Mouse (Mus musculus): ENCODE results near the gene Arl11. TPM values are rescaled to one million over a fixed set of nuclear protein-coding genes. Genes with fewer than 3 reads are reported as not detected.

The Arl11 gene
- 0.61 and 0.94 TPM in 2 replicates for polyA plus RNA-seq (2015; fragmentation: Nextera tagmentation; extraction: Ambion mirVana)

DNA sequence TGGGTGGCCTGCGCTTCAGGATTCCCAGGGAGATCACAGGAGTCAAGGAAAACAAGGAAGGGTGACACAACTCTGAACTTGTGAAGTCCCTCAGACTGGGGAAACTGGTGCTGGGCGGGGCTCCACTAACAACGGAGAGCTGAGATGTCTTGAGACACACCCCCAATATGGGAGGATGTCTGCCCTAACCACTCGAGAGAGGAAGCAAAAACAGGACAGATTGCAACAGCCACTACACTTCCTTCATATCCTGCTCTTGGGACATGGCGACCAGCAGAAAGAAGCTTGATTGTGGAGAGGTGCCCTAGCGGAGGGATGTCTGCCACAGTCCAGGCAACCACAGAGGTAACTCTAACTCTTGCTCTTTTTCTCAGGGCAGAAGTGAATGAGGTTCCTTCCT is at the start of gene Arl11:
Gene Arl11, plus strand, starts transcription at position 161 of the 400 bp plus-strand sequence.

DNA sequence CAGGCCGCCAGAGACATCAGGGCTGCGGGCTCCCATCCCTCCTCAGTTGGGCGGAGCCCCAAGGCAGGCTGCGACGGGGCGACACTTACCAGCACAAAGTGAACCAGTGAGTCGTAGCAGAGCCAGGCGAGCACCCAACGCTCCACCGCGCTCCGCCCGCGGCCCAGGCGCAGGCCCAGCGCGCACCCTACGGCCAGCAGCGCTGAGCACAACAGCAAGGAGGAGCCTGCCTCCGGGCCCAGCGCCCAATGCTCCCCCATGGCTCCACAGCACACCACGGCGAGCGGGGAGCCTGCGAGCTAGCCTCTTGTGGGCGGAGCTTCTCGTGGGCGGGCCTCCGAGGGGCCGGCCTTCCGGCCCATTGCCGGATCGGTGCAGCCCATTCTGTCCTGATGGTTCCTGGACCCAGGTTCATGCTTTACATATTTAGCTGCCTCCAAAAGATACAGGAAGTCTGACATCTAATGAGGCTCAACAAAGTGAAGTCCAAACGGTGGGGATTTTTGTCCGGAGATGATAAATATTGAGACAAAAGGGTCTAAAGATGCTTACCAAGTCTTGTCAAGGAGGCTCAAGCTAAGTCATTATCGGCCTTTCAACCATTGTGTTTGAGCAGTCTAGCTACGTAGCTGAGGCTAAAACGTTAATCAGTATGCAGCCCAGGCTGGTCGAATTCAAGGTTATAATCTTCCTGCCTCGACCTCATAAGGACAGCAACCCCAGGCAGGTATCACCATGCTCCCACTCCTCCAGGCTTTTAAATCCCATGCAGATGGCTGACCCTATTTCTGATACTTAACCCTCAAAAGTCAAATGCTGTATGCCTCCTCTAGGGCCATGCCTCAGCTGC is 50.8 kb downstream of the Arl11 start, which contains the start of gene Ebpl:
Gene Ebpl, minus strand, starts transcription at position 309 of the 850 bp plus-strand sequence.

Other genes starting within 250 kb of the Arl11 start
- gene Sacs, start 171.3 kb upstream of the Arl11 start, polyA plus RNA-seq (2015; fragmentation: Nextera tagmentation; extraction: Ambion mirVana): 8.9 and 9.6 TPM in 2 replicates
- 0.75 and 0.83 TPM in 2 replicates for gene Sgcg, start 51.3 kb upstream of the Arl11 start, polyA plus RNA-seq (2015; fragmentation: Nextera tagmentation; extraction: Ambion mirVana)
- gene Ebpl, start 50.7 kb downstream of the Arl11 start, polyA plus RNA-seq (2015; fragmentation: Nextera tagmentation; extraction: Ambion mirVana): 13.4 and 13.5 TPM in 2 replicates
- 43.5 and 43.8 TPM in 2 replicates for gene Kpna3, start 130.1 kb downstream of the Arl11 start, polyA plus RNA-seq (2015; fragmentation: Nextera tagmentation; extraction: Ambion mirVana)
- 63.0 and 67.6 TPM in 2 replicates for gene Spryd7, start 247.1 kb downstream of the Arl11 start, polyA plus RNA-seq (2015; fragmentation: Nextera tagmentation; extraction: Ambion mirVana)